Mouse (Mus musculus): ENCODE results near the gene Kcng3. TPM values are rescaled to one million over a fixed set of nuclear protein-coding genes. Genes with fewer than 3 reads are reported as not detected.

Kcng3 gene
- not detected for total RNA-seq (2023)

GRCm38 (mm10) chr17:83631783-83632652 is at the start of gene Kcng3:
TSS of gene Kcng3 (minus strand) at chr17:83631895.

Other genes with a start within 250 kb of the Kcng3 start
- 404 TPM for gene Cox7a2l, start 114.6 kb downstream of the Kcng3 start, total RNA-seq (2023)
- 92.0 TPM for gene Mta3, start 74.3 kb upstream of the Kcng3 start, total RNA-seq (2023)
- 16.0 TPM for gene Haao, start 216.1 kb upstream of the Kcng3 start, total RNA-seq (2023)

All from CD4-positive naive resting alpha-beta T cell, adult 76 days (primary cell).